Mouse (Mus musculus): ENCODE results near the gene Cul1.
"Not testable (repeated sequence)": the region's sequence is repeated elsewhere in the genome, so short reads cannot be mapped to it uniquely, and the experiment has no call there.

DNA sequence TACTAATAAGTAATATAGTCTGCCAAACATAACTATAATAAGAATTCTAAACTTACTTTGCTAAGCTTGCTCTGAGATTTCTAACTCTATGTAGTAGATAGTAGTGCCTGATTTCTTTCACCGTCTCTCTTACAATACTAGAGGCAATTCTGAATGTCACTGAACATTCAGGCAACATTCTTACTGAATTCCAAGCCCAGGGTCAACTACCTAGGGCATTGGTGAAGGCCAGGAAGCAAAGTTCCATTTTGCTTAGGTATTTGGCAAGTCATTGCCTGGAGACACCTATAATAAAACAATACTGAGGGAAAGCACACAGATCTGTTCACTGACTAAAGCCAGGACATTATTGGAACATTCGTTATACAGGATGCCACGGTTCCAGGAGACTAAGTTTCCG is 26.6 kb upstream of the Cul1 start:
- not testable (repeated sequence) for TF ChIP-seq CTCF (IDR thresholded peaks at IDR 0.05; ENCODE audit: low read depth, low read length); EP300 (IDR thresholded peaks at IDR 0.05; ENCODE audit: insufficient read depth, low read depth, low read length)
